Mouse (Mus musculus): Measurements from ENCODE around the gene 9030025P20Rik.
"Not testable (repeated sequence)": the region's sequence is repeated elsewhere in the genome, so short reads cannot be mapped to it uniquely, and the experiment has no call there.

9030025P20Rik gene

GRCm38 (mm10) chr17:14978362-14979038, at the start of gene 9030025P20Rik, which contains the start of gene Gm3417:
Gene 9030025P20Rik, plus strand, starts transcription at chr17:14978468.
Gene Gm3417, minus strand, starts transcription at chr17:14978790.
- CTCF ChIA-PET, POLR2A ChIA-PET: not testable (repeated sequence)

GRCm38 (mm10) chr17:14928631-14929030, 49.6 kb upstream of the 9030025P20Rik start:
- POLR2A ChIA-PET = interaction anchor here in 3 of 4 experiments (0.9 to 2.1 kb wide), 7 partner anchors 10 to 24 kb away, joined by 3 to 6 read pairs (median 5); partner anchors contain the start of genes 1600012H06Rik (in 1 of the 3) and Wdr27 (in 1 of the 3)

GRCm38 (mm10) chr17:14930697-14931096, 47.6 kb upstream of the 9030025P20Rik start:
- CTCF ChIA-PET = no interaction called here
- POLR2A ChIA-PET = interaction anchor here in 2 of 4 experiments (1.4 to 1.6 kb wide), 2 partner anchors 11 to 13 kb away, joined by 4 to 6 read pairs; no protein-coding TSS in a partner anchor

More at GRCm38 (mm10) chr17:14928631-14929030, 49.6 kb upstream of the 9030025P20Rik start:
- CTCF ChIA-PET = no interaction called here

- POLR2A ChIA-PET = interaction anchor here in 2 of 4 experiments (1.1 to 1.6 kb wide), 3 partner anchors 12 to 13 kb away, joined by 4 to 6 read pairs (median 4); partner anchors contain the start of genes 1600012H06Rik (in 1 of the 2) and Wdr27 (in 1 of the 2)
- CTCF ChIA-PET = no interaction called here
Observed at GRCm38 (mm10) chr17:14931469-14931868, 46.8 kb upstream of the 9030025P20Rik start.

- CTCF ChIA-PET = not testable (repeated sequence)
Observed at GRCm38 (mm10) chr17:14935280-14935679, 43.0 kb upstream of the 9030025P20Rik start.

GRCm38 (mm10) chr17:14935841-14936605, 42.2 kb upstream of the 9030025P20Rik start:
- ChIA-PET POLR2A (interaction anchor here in 2 of 4 experiments (0.9 to 1.2 kb wide), 2 partner anchors 17 to 24 kb away, joined by 3 read pairs; no protein-coding TSS in a partner anchor), CTCF (no interaction called here)

More at GRCm38 (mm10) chr17:14935280-14935679, 43.0 kb upstream of the 9030025P20Rik start:
- POLR2A ChIA-PET = interaction anchor here in 2 of 4 experiments (0.5 to 1.4 kb wide), 3 partner anchors 17 to 562 kb away, joined by 3 to 5 read pairs (median 3); no protein-coding TSS in a partner anchor

- POLR2A ChIA-PET = interaction anchor here in 3 of 4 experiments (0.6 to 7.8 kb wide), 12 partner anchors 12 to 746 kb away, joined by 3 to 80 read pairs (median 5); no protein-coding TSS in a partner anchor
- CTCF ChIA-PET = interaction anchor here in 1 of 4 experiments (0.5 to 1.4 kb wide), 2 partner anchors 30 to 249 kb away, joined by 3 read pairs; no protein-coding TSS in a partner anchor
Observed at GRCm38 (mm10) chr17:14942181-14942580, 36.1 kb upstream of the 9030025P20Rik start.

- ChIA-PET CTCF (no interaction called here), POLR2A (interaction anchor here in 3 of 4 experiments (0.6 to 7.8 kb wide), 25 partner anchors 9 to 740 kb away, joined by 3 to 80 read pairs (median 5); partner anchors contain the start of genes Dact2 (in 1 of the 3), Prdm9 (in 1 of the 3), Psmb1 (in 1 of the 3) and Tbp (in 1 of the 3))
Observed at GRCm38 (mm10) chr17:14943009-14943728, 35.1 kb upstream of the 9030025P20Rik start, which contains the start of the genes Wdr27 and 1600012H06Rik. Gene Wdr27, minus strand, starts transcription at chr17:14943158. Gene 1600012H06Rik, plus strand, starts transcription at chr17:14943184.

- ChIA-PET POLR2A (interaction anchor here in 3 of 4 experiments (0.9 to 7.8 kb wide), 17 partner anchors 10 to 621 kb away, joined by 3 to 80 read pairs (median 5); partner anchors contain the start of genes Prdm9 (in 1 of the 3), Psmb1 (in 1 of the 3) and Tbp (in 1 of the 3)), CTCF (no interaction called here)
Observed at GRCm38 (mm10) chr17:14943729-14944059, 34.6 kb upstream of the 9030025P20Rik start.

GRCm38 (mm10) chr17:14944551-14944950, 33.7 kb upstream of the 9030025P20Rik start:
- ChIA-PET CTCF (no interaction called here), POLR2A (interaction anchor here in 3 of 4 experiments (0.7 to 7.8 kb wide), 7 partner anchors 10 to 163 kb away, joined by 3 to 80 read pairs (median 5); no protein-coding TSS in a partner anchor)

GRCm38 (mm10) chr17:14949161-14949827, 29.0 kb upstream of the 9030025P20Rik start:
- POLR2A ChIA-PET = interaction anchor here in 2 of 4 experiments (0.9 to 2.1 kb wide), 5 partner anchors 8 to 22 kb away, joined by 3 to 10 read pairs (median 3); no protein-coding TSS in a partner anchor

GRCm38 (mm10) chr17:14953452-14953851, 24.8 kb upstream of the 9030025P20Rik start:
- CTCF ChIA-PET = no interaction called here

More at GRCm38 (mm10) chr17:14949161-14949827, 29.0 kb upstream of the 9030025P20Rik start:
- CTCF ChIA-PET = no interaction called here

GRCm38 (mm10) chr17:14958686-14959327, 19.5 kb upstream of the 9030025P20Rik start:
- CTCF ChIA-PET = no interaction called here
- POLR2A ChIA-PET = interaction anchor here in 3 of 4 experiments (1.0 to 8.0 kb wide), 4 partner anchors 15 to 32 kb away, joined by 4 to 80 read pairs (median 4); partner anchors contain the start of genes 1600012H06Rik (in 3 of the 3) and Wdr27 (in 3 of the 3)

More at GRCm38 (mm10) chr17:14953452-14953851, 24.8 kb upstream of the 9030025P20Rik start:
- POLR2A ChIA-PET = interaction anchor here in 2 of 4 experiments (1.2 to 8.0 kb wide), 3 partner anchors 10 to 24 kb away, joined by 5 to 80 read pairs (median 20); partner anchors contain the start of genes 1600012H06Rik (in 2 of the 2) and Wdr27 (in 2 of the 2)

GRCm38 (mm10) chr17:14959979-14960378, 18.3 kb upstream of the 9030025P20Rik start:
- ChIA-PET CTCF (no interaction called here), POLR2A (interaction anchor here in 3 of 4 experiments (0.9 to 8.0 kb wide), 8 partner anchors 10 to 142 kb away, joined by 3 to 80 read pairs (median 5); partner anchors contain the start of genes 1600012H06Rik (in 3 of the 3) and Wdr27 (in 3 of the 3))

- ChIA-PET CTCF (no interaction called here), POLR2A (interaction anchor here in 2 of 4 experiments (0.9 to 8.0 kb wide), 7 partner anchors 10 to 142 kb away, joined by 3 to 80 read pairs (median 5); partner anchors contain the start of genes 1600012H06Rik (in 2 of the 2) and Wdr27 (in 2 of the 2))
Observed at GRCm38 (mm10) chr17:14960520-14960919, 17.7 kb upstream of the 9030025P20Rik start.

- CTCF ChIA-PET = not testable (repeated sequence)
- POLR2A ChIA-PET = interaction anchor here in 2 of 4 experiments (0.9 to 8.0 kb wide), 3 partner anchors 11 to 18 kb away, joined by 5 to 80 read pairs (median 10); partner anchors contain the start of genes 1600012H06Rik (in 1 of the 2) and Wdr27 (in 1 of the 2)
Observed at GRCm38 (mm10) chr17:14960951-14961556, 17.2 kb upstream of the 9030025P20Rik start, which contains the start of gene Phf10. Gene Phf10, minus strand, starts transcription at chr17:14961273.

All from embryonic stem cell, embryonic (primary cell).